Mouse (Mus musculus) embryo, embryonic 11 days (tissue): ENCODE results near the gene Rab37.

ENCODE experiments used
- DNase-seq: peaks from one replicate; pipeline ENCODE4 v3.0.0-alpha.2; 2015

The Rab37 gene

DNA sequence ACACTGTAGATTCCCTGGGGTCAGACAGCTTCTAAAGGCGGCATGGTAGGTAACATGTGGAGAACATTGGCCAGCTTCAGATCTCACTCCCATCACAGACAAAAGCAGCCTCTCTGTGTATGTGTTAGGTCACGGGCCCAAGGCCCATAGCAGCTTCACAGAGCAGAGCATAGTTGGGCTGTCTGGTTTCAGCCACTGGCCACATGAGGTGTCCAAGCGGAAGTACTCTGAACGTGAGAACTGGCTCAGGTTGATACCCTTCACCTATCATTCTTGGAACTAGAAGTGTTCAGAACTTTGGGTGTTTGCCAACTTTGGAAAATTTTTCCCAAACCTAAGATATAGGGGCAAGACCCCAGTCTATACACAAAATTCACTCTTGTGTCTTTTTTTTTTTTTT lies 78.2 kb downstream of the Rab37 start:
- no peak for DNase-seq

DNA sequence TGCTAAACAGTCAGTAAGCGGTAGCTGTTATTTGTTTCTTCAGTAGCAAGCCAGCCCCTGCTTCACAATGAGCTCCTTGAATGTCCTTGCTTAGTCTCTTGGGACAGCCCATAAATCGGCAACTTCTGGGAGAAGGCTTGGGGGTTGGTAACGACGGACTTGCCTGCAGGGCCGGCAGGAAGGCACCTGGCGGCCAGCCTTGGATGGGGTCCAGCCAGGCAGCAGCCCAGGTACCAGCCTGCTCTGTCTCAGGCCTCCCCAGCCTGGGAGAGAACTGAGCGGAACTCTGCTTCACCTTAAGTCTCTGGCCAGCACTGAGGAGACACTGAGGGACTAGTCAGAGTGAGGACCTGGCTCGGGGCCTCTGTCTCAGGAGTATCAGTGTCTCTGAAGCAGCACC lies 79.9 kb downstream of the Rab37 start:
- DNase-seq = no peak

DNA sequence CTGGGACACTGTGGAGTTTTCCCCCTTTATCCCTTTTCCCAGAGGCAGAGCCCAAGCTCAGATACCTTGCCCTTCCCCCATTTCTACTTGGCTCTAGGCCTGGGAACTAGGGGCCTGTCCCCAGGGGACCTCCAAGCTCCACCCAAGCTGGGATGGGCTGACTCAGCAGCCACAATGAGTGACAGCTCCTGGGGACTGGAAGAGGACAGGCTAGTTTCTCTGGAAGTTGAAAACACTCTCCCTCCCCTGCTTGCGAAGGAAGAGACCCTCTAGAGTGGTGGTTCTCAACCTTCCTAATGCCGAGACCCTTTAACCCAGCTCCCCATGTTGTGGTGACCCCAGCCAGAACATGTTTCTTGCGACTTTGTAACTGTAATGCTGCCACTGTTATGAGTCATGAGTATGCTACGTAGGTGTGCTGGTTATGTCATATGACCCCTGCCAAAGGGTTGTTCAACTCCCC lies 81.6 kb downstream of the Rab37 start:
- peak; percentile 57 for DNase-seq

DNA sequence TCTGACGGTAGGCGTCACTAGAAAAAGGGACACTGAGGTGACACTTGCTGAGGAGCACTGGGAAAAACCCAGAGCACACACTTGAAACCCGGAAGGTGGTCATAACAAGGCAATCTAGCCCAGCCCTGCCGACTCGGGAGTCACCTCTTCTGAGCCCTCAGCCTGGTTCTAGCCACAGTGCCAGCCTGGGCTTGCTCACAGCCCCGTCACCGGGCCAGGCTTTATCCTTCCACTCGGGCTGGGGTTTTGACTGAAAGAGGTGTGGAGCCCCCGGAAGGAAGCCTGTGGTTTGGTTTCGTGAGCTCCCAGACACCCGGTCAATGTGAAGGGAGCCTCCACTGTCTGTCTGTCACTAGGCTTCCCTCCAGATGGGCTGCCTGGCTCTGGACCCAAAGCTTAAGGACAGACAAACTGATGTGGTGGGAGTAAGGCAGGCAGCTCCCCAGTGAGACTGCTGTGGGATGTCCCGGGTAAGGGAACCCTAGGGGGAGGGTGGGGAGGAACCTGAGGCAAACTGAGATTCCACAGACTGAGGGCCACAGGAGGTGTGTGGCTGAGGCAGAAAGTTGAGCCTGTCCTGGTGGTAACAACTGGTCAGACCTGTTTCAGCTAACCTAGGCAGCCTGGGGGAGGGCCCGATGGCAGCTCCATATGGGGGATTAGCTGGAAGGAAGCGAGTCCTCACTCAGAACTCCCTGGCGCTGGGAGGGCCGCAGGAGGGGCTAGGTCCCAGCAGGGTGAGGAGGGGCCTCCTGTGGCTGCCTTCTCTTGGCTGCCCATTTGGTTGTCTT lies 82.5 kb downstream of the Rab37 start:
- DNase-seq = peak; percentile 54

DNA sequence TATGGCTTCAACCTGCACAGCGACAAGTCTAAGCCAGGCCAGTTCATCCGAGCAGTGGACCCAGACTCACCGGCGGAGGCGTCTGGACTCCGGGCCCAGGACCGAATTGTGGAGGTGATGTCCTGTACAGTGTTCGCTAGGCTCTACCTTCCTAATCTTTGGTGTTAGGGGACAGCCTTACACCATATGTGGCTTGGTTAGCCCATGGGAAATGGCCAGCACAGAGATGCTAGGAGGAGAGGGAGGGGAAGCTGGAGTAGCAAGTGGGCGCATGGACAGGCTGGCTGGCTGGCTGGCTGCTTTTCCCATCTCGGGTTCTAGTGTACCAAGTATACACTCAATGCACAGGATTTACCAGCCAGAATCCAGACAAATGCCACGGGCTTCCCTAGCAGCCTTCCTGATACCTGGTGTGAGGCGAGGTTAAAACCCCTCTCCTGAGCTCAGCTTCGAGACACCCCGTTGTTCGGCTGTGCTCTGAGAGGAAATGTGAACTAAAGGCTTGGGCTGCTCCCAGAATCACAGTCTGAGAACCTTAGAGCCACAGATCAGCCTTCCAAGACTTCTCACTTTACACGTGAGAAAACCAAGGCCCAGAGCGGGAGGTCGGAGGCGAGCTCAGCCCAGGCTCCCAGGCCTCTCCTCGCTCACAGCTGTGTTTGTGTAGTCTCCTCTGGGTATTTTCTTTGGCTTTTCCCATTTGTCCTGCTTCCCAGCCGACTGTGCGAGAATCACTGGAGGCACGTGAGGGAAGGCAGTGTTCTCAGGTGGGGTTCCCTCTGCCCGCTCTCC lies 85.4 kb downstream of the Rab37 start:
- peak; percentile 40 for DNase-seq

DNA sequence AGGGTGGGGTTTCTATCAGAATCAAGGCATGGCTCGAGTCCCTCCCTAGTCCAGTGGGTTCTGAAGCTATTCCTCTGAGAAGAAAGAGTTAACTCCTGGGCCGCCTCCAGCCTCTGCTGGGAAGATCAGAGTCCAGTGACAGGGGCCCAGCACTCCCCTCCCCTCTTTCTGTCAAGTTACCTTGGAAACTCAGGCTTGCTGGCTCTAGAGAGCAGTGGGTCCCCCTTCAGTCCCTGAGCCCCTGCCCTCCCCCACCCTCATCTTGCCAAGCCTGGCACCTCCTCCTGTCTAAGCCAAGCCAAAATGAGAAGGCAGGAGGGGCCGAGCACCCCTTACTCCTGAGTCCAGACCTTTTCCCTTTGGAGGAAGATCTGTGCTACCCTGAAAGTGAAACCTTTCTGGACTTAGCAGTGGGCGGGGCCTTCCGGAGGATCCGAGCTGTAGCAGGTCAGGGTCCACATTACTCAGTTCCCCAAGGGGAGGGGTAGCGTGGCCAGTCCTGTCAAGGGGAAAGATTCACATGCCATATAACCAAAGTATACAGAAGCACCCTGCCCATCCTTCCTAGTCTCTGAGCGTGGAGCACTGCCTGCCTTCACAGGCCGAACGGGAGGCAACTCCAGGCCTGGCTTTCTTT lies 86.4 kb downstream of the Rab37 start:
- peak; percentile 43 for DNase-seq

DNA sequence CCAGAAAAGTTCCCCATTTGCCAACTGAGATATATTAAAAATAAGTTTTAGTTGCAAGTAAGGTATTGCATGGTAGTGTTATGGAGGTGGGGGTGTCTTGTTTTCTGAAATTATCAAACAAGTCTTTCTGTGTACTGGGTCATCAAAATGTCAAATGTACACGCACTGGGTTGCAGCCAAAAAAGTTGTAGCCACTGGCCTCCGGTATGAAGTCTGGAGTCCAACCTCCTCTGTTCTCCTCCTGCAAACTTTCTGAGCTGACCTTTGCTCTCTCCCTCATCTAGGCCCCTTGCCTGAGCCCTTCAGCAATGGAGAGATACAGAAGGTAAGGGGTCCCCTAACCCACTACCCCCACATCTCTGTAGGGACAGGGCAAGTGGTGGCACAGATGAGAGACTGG lies 87.5 kb downstream of the Rab37 start:
- no peak for DNase-seq

DNA sequence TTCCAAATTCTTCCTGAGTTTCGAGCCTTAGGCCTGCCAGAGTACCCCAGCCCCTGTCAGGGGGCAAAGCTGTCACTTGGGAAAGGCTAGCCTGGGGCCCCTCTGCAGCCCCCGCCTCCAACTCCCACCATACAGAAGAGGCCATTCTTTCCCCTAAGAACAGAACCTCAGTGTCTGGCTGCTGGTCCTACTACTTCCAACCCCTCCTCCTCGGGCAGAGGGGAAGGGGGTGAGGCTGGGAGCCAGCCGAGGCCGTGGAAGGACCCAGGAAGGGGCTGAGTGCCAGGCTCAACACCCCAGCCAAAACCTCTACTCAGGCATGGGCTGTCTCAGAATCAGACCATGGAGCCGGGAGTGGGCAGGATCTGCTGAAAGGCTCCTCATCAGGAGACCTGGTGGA lies 88.0 kb downstream of the Rab37 start:
- no peak for DNase-seq

DNA sequence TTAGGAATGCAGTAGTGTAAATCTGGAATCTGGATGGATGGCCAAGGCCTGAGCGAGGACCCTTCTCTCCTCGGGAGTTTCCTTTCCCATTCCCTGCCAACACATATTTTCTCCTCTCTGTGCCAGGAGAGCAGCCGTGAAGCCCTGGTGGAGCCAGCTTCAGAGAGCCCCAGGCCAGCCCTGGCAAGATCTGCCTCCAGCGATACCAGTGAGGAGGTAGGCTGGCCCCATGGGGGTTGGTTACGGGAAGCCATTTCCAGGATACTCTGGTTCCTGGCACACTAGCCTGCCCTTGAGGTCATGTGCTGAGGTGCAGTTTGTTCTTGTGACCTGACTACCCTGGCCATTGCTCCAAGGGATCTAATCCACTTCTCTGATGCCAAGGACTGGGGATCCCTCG lies 88.7 kb downstream of the Rab37 start:
- no peak for DNase-seq

DNA sequence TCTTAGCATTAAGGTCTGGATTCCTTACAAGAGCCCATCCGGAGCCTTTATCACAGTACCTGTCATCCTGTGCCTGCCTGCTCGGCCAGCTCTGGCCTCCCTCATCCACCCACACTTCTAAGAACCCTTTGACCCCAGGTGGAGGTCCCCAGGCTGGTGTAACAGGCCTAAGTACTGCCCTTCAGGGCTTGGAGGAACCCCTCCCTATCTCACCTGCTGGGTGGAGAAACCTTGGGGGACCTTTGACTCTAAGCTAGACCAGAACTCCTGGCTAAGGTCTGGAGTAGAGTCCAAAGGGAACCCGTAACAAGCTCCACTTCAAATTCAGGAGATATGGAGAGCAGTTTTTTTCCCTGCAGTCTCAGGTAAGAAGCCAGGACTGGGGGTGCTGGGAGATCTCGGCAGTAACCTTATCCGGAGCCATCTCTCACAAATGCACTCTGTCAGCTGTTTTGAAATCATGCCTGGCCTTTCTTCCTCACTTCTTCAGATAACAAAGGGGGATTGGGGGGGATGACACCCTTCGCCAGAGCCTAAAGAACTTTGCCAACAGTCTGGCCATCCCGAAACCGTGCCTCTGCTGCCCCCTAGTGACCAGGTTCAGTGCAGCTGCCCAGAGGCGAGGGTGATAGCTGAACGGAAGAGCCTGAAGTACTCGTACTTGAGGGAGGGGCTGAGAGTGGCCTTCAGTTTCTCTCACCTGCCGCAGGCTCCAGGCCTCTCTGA lies 90.8 kb downstream of the Rab37 start:
- DNase-seq = peak; percentile 82

DNA sequence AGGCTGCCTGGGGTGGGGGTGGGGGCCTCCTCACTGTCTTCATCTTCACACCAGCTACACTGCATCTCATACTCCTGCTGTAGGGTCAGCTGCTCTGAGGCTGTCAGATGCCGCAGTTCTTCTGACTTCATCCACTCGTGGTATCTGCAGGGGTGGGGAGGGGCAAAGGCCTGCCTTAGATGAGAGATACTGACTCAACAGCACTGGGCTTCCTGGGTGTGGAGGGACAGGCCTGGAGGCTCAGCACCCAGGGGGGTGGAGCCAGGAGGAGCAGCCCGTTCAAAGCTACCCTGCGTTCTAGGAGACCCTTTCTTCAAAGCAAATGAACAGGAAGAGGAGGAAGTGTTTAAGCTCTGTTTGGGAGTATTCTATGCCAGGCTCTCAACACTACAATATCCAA lies 93.7 kb downstream of the Rab37 start:
- no peak for DNase-seq

DNA sequence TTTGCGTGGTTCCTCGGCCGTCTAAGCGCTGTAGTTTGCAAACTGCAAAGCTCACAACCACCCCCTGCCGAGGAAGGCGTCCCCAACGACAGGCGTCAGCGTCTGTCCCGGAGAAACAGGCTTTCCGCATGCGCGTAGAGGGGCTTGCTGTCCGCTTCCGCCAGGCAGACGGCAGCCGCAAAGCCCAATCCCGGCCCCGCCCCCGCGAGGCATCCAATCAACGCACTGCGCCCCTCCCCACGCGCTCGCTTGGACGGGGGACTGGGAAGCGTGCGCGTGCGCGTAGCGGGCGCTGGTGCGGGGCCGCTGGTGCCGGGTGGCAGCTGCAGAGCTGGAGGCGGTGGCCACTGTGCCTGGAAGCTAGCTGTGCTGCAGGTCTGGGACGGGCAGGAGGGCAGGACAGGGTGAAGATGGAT lies 96.0 kb downstream of the Rab37 start, which contains the start of gene Tmem104:
Tmem104 (plus strand) TSS at position 264 of the 416 bp plus-strand sequence.
- DNase-seq = peak; percentile 100

DNA sequence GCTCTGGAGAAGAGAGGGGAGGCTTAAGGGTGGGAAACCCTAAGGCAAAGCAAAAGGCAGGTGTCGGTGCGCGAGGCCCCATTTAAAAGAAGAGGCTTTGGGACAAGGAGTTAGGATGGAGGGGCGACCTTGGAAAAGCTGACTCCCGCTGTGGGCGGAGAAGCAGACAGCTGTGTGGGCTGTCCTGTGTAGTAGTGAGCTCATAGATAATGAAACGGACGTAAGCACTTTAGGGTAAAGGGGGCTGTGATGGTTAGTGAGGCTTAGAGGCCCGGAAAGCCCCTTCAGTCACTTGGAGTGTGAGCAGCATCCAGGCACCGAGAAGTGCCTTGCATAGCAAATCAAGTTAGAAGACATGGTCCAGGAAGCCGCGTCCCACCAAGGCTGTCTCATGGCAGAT lies 96.5 kb downstream of the Rab37 start, which contains the start of gene Nat9:
Nat9 (minus strand) TSS at position 167 of the 400 bp plus-strand sequence.
- DNase-seq = no peak

DNA sequence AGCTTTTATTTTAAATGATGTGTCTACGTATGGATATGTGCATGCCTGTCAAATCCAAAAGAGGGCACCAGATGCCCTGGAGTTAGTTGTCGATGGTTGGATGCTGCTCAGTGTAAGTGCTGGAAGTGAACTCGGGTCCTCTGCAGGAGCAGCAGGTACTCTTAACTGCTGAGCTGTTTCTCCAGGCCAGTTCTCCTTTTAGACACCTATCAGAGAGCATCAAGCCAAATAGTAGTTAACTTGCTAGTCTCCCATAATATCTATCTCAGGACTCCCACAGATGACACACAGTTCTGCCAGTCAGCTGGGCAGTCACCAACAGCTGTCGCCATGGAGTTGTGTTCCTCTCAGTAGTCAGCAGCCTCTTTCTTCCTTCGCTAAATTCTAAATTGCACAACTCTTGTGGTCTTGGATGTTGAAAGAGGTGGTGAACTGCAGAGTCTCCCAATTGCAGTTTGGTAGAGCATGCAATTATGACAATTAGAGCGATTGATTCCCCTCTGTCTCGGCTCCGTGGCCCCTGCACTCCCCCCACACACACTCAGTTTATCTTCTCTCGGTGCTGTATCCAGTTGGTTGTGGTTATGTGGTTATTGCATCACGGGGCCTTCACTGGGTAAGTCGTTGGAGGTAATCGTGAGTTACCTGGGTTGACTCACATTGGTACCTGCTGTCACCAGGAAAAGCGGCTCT lies 97.5 kb downstream of the Rab37 start:
- DNase-seq = no peak

DNA sequence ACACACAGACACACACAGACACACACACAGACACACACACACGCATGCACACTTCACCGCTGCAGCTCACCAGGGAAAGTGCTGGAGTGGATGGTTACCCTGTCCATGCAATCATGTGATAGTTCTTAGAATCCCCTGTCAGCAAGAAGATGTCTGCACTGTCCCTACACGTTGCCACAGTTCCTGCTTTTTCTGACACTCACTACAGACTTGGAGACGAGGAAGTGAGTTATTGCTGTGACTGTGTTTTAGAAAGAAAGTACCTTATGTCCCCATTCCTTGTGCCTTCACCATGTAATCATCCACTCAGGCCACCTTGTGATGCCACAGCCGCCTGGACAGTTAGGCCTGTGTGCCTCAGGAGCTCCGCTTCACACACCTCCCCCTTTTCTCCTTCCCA lies 98.1 kb downstream of the Rab37 start:
- no peak for DNase-seq

DNA sequence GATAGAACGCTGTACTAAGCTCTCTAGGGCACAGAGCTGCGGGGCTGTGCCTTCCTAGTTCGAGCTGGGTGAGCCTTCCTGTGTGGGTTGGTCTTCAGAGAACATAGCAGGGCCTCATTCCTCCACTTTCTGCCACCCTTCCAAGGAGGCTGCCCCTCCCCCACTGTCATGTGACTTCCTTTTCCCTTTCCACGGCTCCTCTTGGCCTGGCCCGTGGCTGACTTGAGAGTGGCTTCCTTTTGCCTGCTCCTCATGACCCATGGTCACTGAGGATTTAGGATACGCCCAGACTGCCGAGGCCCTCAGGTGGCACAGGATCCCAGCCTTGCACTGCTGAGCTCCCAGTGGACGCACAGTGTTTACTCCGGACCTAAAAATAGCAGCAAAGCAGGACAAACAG lies 100.9 kb downstream of the Rab37 start:
- no peak for DNase-seq

DNA sequence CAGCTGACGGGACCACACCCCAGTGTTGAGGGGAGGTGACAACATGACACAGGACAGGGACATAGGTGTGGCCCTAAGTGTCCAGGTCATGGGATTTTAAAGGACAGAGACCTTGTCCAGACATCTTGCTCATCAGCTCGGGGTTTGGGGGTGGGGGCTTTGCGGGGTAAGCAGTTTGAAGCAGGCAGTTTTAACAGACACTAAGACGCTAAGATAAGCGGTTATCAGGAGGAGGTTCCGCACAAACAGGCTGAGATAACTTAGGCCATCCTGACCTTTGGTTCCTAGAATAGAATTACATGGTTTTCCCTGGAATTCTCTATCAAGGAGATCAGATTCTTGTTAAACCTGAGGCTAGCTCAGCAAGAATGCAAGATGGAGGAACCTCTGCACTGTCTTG lies 103.5 kb downstream of the Rab37 start:
- no peak for DNase-seq

DNA sequence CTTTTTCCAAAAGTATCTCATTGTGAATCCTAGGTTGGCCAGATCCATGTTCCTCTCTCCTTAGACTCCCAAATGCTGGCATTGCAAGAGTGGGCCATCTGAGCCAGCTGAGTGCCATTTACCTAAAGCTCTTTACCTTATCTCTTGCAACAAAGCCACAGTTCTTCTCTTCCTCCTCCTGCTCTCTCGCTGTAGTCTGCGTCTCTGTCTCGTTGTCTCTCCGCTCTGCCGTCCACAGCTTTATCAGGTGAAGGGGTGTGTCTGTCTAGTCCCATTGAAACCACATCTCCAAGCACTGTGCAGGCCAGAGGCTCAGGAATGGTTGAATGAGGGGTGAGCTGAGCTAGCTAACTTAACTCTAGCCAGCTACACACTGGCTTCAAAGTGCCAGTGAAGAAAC lies 104.7 kb downstream of the Rab37 start:
- DNase-seq = no peak

DNA sequence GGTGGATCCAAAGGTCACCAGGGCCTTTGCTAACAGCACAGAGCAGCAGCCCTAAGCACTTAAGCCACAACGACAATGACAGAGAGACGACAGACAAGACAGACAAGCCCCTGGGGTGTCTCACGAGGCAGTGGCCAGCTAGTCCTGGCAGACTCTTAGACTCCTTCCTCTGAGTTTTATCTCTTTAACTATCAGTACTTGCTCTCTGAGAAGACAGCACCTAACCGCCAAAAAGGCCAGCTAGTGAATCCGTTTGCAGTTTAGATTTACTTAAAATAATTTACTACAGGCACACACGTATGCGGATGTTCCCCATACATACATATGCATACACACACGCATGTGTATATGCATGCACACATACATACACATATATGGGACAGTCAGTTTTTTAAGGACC lies 106.3 kb downstream of the Rab37 start:
- DNase-seq = no peak

DNA sequence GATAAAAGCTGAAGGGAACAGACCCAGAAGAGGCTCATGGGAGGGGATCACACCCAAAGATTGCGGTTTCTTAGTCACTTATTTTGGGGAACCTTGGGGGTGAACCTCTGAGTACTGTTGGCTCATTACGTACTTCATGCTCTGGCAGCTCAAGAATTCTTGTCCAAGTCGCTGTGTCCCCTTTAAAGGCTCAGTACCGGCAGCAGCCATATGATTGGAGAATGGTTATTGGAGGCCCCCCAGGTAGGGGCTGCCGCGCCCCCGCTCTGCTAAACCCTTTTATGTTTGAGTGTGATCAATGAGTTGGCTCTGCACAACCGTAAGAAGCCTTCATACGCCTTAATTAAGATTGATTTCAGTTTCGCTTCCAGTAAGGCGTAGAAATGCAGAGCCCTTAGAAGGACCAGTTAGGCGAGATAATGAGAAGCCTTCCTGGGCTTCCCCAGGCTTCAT lies 107.7 kb downstream of the Rab37 start:
- DNase-seq = no peak

DNA sequence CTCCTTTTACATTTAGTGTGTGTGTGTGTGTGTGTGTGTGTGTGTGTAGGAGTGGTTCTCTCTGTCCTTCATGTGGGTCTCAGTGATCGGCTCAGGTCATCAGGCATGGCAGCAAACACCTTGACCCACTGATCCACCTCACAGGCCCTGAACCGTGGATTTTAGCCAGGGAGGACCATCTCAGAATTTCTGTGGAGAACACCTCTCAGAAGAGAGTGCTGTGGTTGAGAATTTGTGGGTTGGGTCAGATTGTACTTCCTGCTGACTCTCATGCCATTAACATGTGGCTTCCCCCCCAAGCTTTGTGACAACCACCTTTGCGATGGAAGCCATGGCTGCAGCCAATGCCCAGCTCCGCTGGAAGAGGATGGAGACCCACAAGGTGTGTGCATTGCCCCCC lies 109.3 kb downstream of the Rab37 start:
- DNase-seq = no peak

DNA sequence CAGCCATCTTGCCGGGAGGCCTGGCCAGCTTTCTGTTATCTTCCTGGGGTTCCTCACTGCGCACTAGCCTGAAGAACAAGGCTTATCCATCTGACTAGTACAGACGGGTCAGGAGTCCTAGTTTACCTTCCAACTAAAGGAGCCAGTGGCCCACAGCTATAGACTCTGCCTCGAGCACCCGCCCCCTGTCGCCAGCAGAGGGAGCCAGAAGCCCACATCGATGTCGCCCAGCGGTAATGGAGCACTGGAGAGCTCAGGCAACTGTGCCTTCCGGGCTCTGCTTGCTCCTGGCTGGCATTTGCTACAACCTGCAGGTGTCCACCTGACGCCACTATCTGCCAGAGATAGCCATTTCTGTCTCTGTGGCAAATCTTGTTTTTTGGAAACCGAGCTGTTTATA lies 111.1 kb downstream of the Rab37 start:
- peak; percentile 89 for DNase-seq
